Mouse (Mus musculus) adrenal gland, postnatal 14 days (tissue): ENCODE results near the gene Grcc10. TPM values are rescaled to one million over a fixed set of nuclear protein-coding genes. Genes with fewer than 3 reads are reported as not detected.

Experiments
- DNase-seq: peaks from one replicate; pipeline ENCODE4 v3.0.0; 2021; ENCODE audit warnings: mixed read lengths
- total RNA-seq: library from RNA; stranded (reverse); gene quantifications from 2 replicates; pipeline ENCODE4 v1.2.3, GENCODE M21; 2021

Grcc10 gene
- total RNA-seq, 1 experiment from 2014 or later = 346 TPM

- peak; percentile 50 for DNase-seq
These were observed 8.5 kb downstream of the Grcc10 start for GRCm38 (mm10) chr6:124732476-124733370.

GRCm38 (mm10) chr6:124731038-124731437 is 10.1 kb downstream of the Grcc10 start:
- DNase-seq = no peak

GRCm38 (mm10) chr6:124729850-124730705 is 11.1 kb downstream of the Grcc10 start:
- no peak for DNase-seq

GRCm38 (mm10) chr6:124728621-124729020 is 12.6 kb downstream of the Grcc10 start:
- DNase-seq = peak; percentile 75

GRCm38 (mm10) chr6:124724472-124724871 is 16.7 kb downstream of the Grcc10 start:
- no peak for DNase-seq

GRCm38 (mm10) chr6:124723541-124723940 is 17.6 kb downstream of the Grcc10 start:
- DNase-seq = no peak

- DNase-seq = no peak
These were observed 18.2 kb downstream of the Grcc10 start for GRCm38 (mm10) chr6:124722876-124723473.

GRCm38 (mm10) chr6:124720904-124721303 is 20.3 kb downstream of the Grcc10 start:
- DNase-seq = no peak

GRCm38 (mm10) chr6:124719354-124719978 is 21.7 kb downstream of the Grcc10 start:
- no peak for DNase-seq

GRCm38 (mm10) chr6:124718703-124719102 is 22.5 kb downstream of the Grcc10 start:
- no peak for DNase-seq

GRCm38 (mm10) chr6:124717968-124718367 is 23.2 kb downstream of the Grcc10 start:
- DNase-seq = peak; percentile 57

- DNase-seq = peak; percentile 71
These were observed 24.2 kb downstream of the Grcc10 start for GRCm38 (mm10) chr6:124716864-124717490.

- no peak for DNase-seq
These were observed 28.3 kb downstream of the Grcc10 start for GRCm38 (mm10) chr6:124712918-124713317.

- peak; percentile 99 for DNase-seq
These were observed 29.1 kb downstream of the Grcc10 start, which contains the start of the genes Emg1 and Phb2 for GRCm38 (mm10) chr6:124711824-124712782. Emg1 (minus strand) TSS chr6:124712178. Phb2 (plus strand) TSS chr6:124712336.

- no peak for DNase-seq
These were observed 32.8 kb downstream of the Grcc10 start for GRCm38 (mm10) chr6:124708289-124708889.

- DNase-seq = no peak
These were observed 35.0 kb downstream of the Grcc10 start for GRCm38 (mm10) chr6:124706061-124706627.

- DNase-seq = no peak
These were observed 36.8 kb downstream of the Grcc10 start for GRCm38 (mm10) chr6:124704417-124704816.

- DNase-seq = no peak
These were observed 37.4 kb downstream of the Grcc10 start for GRCm38 (mm10) chr6:124703789-124704188.

GRCm38 (mm10) chr6:124702784-124703103 is 38.4 kb downstream of the Grcc10 start:
- DNase-seq = peak; percentile 78
